Mouse (Mus musculus): Measurements from ENCODE around the gene Ypel4. TPM values are rescaled to one million over a fixed set of nuclear protein-coding genes. Genes with fewer than 3 reads are reported as not detected.

Gene Ypel4
- polyA plus RNA-seq, 1 experiment from 2014 or later = 4.1 TPM

- no peaks in the 10 kb centered on the region for H3K9me3 ChIP-seq (replicated peaks; ENCODE audit: low read length)
- no peak for ATAC-seq (replicated peaks; ENCODE audit: low FRiP score, low read depth)
- DNase-seq (ENCODE audit: low spot score) = peak; percentile 22
- peak overlapping the region; percentile 58 for H3K4me2 ChIP-seq (ENCODE audit: low read length)
- H3K4me1 ChIP-seq (replicated peaks; ENCODE audit: insufficient read depth, low read length) = peaks cover 41% of the 10 kb centered on the region
- H3K36me3 ChIP-seq (ENCODE audit: insufficient read depth, low read length) = no peaks in the 10 kb centered on the region
- 0% methylated on average over 2 of the region's 2 CpGs for WGBS
- H3K27me3 ChIP-seq (ENCODE audit: insufficient read depth, low read length) = no peaks in the 10 kb centered on the region
- H3K9ac ChIP-seq (ENCODE audit: low read depth, low read length) = peak overlapping the region; percentile 51
- TF ChIP-seq CTCF (IDR thresholded peaks at IDR 0.05; ENCODE audit: low read depth) = no peak
- peak overlapping the region; percentile 38 for H3K4me3 ChIP-seq (replicated peaks; ENCODE audit: low read depth, low read length)
- no peak overlapping the region for H3K27ac ChIP-seq
These were observed 1.1 kb downstream of the Ypel4 start for GRCm38 (mm10) chr2:84734919-84735318.

- H3K9ac ChIP-seq (ENCODE audit: low read depth, low read length) = no peak overlapping the region
- H3K4me1 ChIP-seq (replicated peaks; ENCODE audit: insufficient read depth, low read length) = peaks cover 41% of the 10 kb centered on the region
- H3K27me3 ChIP-seq (ENCODE audit: insufficient read depth, low read length) = no peaks in the 10 kb centered on the region
- no peaks in the 10 kb centered on the region for H3K9me3 ChIP-seq (replicated peaks; ENCODE audit: low read length)
- WGBS = 20% methylated on average over 7 of the region's 7 CpGs
- H3K4me2 ChIP-seq (ENCODE audit: low read length) = peak overlapping the region; percentile 58
- no peak for TF ChIP-seq CTCF (IDR thresholded peaks at IDR 0.05; ENCODE audit: low read depth)
- no peak overlapping the region for H3K4me3 ChIP-seq (replicated peaks; ENCODE audit: low read depth, low read length)
- DNase-seq (ENCODE audit: low spot score) = peak; percentile 15
- no peak for ATAC-seq (replicated peaks; ENCODE audit: low FRiP score, low read depth)
- no peak overlapping the region for H3K27ac ChIP-seq
- H3K36me3 ChIP-seq (ENCODE audit: insufficient read depth, low read length) = no peaks in the 10 kb centered on the region
These were observed 1.6 kb downstream of the Ypel4 start for GRCm38 (mm10) chr2:84735346-84735920.

GRCm38 (mm10) chr2:84736312-84737161 lies 2.7 kb downstream of the Ypel4 start:
- TF ChIP-seq CTCF (IDR thresholded peaks at IDR 0.05; ENCODE audit: low read depth) = no peak
- Histone ChIP-seq H3K9me3 (replicated peaks; ENCODE audit: low read length) (no peaks in the 10 kb centered on the region), H3K36me3 (ENCODE audit: insufficient read depth, low read length) (no peaks in the 10 kb centered on the region), H3K27me3 (ENCODE audit: insufficient read depth, low read length) (no peaks in the 10 kb centered on the region), H3K4me2 (ENCODE audit: low read length) (peak overlapping the region; percentile 47), H3K4me3 (replicated peaks; ENCODE audit: low read depth, low read length) (no peak overlapping the region), H3K9ac (ENCODE audit: low read depth, low read length) (peak overlapping the region; percentile 23; the same call in 1 of the 2 replicates), H3K27ac (no peak overlapping the region), H3K4me1 (replicated peaks; ENCODE audit: insufficient read depth, low read length) (peaks cover 48% of the 10 kb centered on the region)
- peak; percentile 38 for DNase-seq (ENCODE audit: low spot score)
- WGBS = 5% methylated on average over 27 of the region's 27 CpGs
- no peak for ATAC-seq (replicated peaks; ENCODE audit: low FRiP score, low read depth)

- no peak overlapping the region for H3K9ac ChIP-seq (ENCODE audit: low read depth, low read length)
- WGBS = 2% methylated on average over 8 of the region's 8 CpGs
- peak overlapping the region; percentile 47 for H3K4me2 ChIP-seq (ENCODE audit: low read length)
- H3K27me3 ChIP-seq (ENCODE audit: insufficient read depth, low read length) = no peaks in the 10 kb centered on the region
- TF ChIP-seq CTCF (IDR thresholded peaks at IDR 0.05; ENCODE audit: low read depth) = peak; percentile 55
- peaks cover 56% of the 10 kb centered on the region for H3K4me1 ChIP-seq (replicated peaks; ENCODE audit: insufficient read depth, low read length)
- H3K36me3 ChIP-seq (ENCODE audit: insufficient read depth, low read length) = no peaks in the 10 kb centered on the region
- DNase-seq (ENCODE audit: low spot score) (peak; percentile 88), ATAC-seq (replicated peaks; ENCODE audit: low FRiP score, low read depth) (peak; percentile 52)
- no peak overlapping the region for H3K4me3 ChIP-seq (replicated peaks; ENCODE audit: low read depth, low read length)
- H3K9me3 ChIP-seq (replicated peaks; ENCODE audit: low read length) = no peaks in the 10 kb centered on the region
- H3K27ac ChIP-seq = peak overlapping the region; percentile 55
These were observed 3.6 kb downstream of the Ypel4 start for GRCm38 (mm10) chr2:84737451-84737925.

- WGBS = 2% methylated on average over 12 of the region's 12 CpGs
- Histone ChIP-seq H3K4me1 (replicated peaks; ENCODE audit: insufficient read depth, low read length) (peaks cover 59% of the 10 kb centered on the region), H3K27me3 (ENCODE audit: insufficient read depth, low read length) (no peaks in the 10 kb centered on the region), H3K4me2 (ENCODE audit: low read length) (peak overlapping the region; percentile 47), H3K27ac (no peak overlapping the region), H3K4me3 (replicated peaks; ENCODE audit: low read depth, low read length) (peak overlapping the region; percentile 6; the same call in 1 of the 2 replicates), H3K36me3 (ENCODE audit: insufficient read depth, low read length) (no peaks in the 10 kb centered on the region), H3K9ac (ENCODE audit: low read depth, low read length) (no peak overlapping the region), H3K9me3 (replicated peaks; ENCODE audit: low read length) (no peaks in the 10 kb centered on the region)
- TF ChIP-seq CTCF (IDR thresholded peaks at IDR 0.05; ENCODE audit: low read depth) = peak; percentile 77
- ATAC-seq (replicated peaks; ENCODE audit: low FRiP score, low read depth) (no peak), DNase-seq (ENCODE audit: low spot score) (peak; percentile 73)
These were observed 4.5 kb downstream of the Ypel4 start for GRCm38 (mm10) chr2:84738271-84738911.

Data from kidney, postnatal 0 days (tissue).